ENCODE assay signal across 15 mouse cellular contexts in the genomic region with DNA sequence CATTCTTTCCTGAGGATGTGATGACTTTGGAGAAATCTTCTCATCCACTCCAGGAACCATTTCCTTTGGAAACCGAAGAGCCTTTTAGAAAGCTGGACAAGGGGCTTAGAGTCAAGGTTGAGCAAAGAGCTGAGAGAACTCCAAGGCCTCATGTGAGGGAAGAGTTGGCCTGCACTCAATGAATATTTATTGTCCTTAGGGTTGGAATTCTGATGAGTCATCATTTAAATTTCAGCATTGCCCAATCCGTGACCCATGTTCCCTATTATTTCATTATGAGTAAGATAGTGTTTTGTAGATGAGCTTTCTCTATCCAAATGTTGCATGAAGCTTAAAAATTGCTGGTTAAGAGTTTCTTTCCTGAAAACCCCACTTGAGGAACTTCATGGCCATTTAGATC.
DNase-seq lines count a peak whose midpoint lies in the region; TF ChIP-seq lines count a peak whose summit lies in the region.
"Had no signal": no experiment of that assay in that cellular context is flagged by ENCODE, and none has a peak within 500 bp of the region (broad histone marks: within the 10 kb centered on the region; RNA-seq: fewer than 3 reads in every experiment).

No protein-coding gene starts in this region.

- no peak for TF ChIP-seq CTCF in lung, adult 2 months (IDR thresholded peaks at IDR 0.05; ENCODE audit: insufficient read depth, low read length)

- 58% methylated on average over 2 of the region's 2 CpGs for WGBS in lung, adult 2 months

- no peak for TF ChIP-seq POLR2A in lung, adult 2 months (IDR thresholded peaks at IDR 0.05; ENCODE audit: borderline replicate concordance, extremely low read depth, low read depth, low read length)

- peak; percentile 31 for DNase-seq in heart, adult 8-10 months (ENCODE audit: low spot score)
- no peak for DNase-seq in heart, postnatal 10 days
- peak; percentile 12 for DNase-seq in lung, postnatal 36 days
- DNase-seq in lung, adult 2 months, result no peak
- DNase-seq in adrenal gland, postnatal 14 days, result peak; percentile 23
- no peak for DNase-seq in left cerebral cortex, adult 9 months (ENCODE audit: low spot score in 2 of 2)
- DNase-seq in cerebellum, adult 9-11 months, result no peak
- DNase-seq: cerebellum, postnatal 14 days; gastrocnemius, postnatal 10 days; kidney, postnatal 36 days; midbrain, embryonic 14.5 days; right cerebral cortex, postnatal 14 days had no signal

- H3K4me1 ChIP-seq in lung, adult 2 months (ENCODE audit: control insufficient read depth, insufficient read depth, low read length), result no peaks in the 10 kb centered on the region
- H3K4me1 ChIP-seq: heart, embryonic 12.5 days; limb, embryonic 10.5 days; liver, embryonic 15.5 days had no signal

- intact Hi-C loops in heart, postnatal 10 days (cut with DNase I), result no loop called here

- H3K4me3 ChIP-seq in lung, adult 2 months (replicated peaks; ENCODE audit: extremely low read depth, low read depth, low read length), result no peak overlapping the region
- H3K4me3 ChIP-seq: heart, embryonic 12.5 days; limb, embryonic 10.5 days; liver, embryonic 15.5 days had no signal

Comparison
In these comparisons a context has a peak if more than half of its experiments do, and no peak if none do; other contexts are left out.
1. DNase-seq: peak in heart, adult 8-10 months (single experiment), lung, postnatal 36 days (single experiment) and adrenal gland, postnatal 14 days (single experiment); none in heart, postnatal 10 days (0 of 2), lung, adult 2 months (single experiment), left cerebral cortex, adult 9 months (0 of 2) and cerebellum, adult 9-11 months (single experiment).